Mouse (Mus musculus) liver, adult 2 months (tissue): ENCODE data around the gene Mark1.

Experiments used
- CTCF ChIP-seq: fragments of 200-500 bp; IDR thresholded peaks from 2 replicates; pipeline ENCODE4 v1.5.1; 2011; ENCODE audit warnings: low read depth, low read length, control low read depth
- POLR2A ChIP-seq: fragments of 200-500 bp; IDR thresholded peaks from 2 replicates; pipeline ENCODE4 v1.6.1; 2011; ENCODE audit warnings: low read length, control low read depth; ENCODE audit not compliant: insufficient read depth; ENCODE audit errors: extremely low read depth

DNA sequence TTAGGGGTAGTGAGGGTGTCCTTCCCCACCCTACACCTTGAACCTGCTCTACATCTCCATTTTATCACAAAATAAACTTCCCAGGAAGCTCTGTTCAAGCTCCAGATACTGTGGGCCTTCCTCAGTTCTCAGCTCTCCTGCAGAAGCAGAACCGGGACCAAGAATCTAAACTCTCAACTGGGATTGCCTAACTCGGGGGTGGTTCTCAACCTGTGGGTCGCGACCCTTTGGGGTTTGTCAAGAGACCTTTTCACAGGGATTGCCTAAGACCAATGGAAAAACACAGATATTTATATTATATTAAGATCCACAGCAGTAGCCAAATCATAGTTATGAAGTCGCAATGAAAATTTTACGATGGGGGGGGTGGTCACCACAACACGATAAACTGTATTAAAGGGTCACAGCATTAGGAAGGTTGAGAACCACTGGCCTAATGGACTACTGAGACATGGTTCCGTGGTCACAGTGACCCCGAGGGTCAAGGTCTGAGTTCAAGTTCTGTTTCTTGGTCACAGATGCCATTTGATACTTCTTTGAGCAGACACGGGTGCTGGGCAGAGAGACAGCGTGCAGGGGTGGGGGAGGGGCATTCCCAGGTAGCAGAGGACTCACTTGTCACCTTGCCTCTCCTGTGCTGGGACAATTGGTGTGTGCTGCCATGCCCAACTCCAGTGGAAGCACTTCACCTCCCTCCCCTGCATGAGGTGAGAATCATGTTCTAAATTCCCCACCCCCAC is 128.6 kb downstream of the Mark1 start:
- no peak for TF ChIP-seq CTCF
- TF ChIP-seq POLR2A: no peak
